Mouse (Mus musculus) lung, embryonic 14.5 days (tissue): ENCODE results near the gene Cnksr1. TPM values are rescaled to one million over a fixed set of nuclear protein-coding genes. Genes with fewer than 3 reads are reported as not detected.
A peak's percentile ranks its signal among the peaks of the same experiment; 100 is the strongest.

Source experiments
- ATAC-seq: fragments of 200-750 bp; cut with Nextera tagmentation; 2 replicates; pipeline ENCODE4 v1.8.0; 2017; ENCODE audit warnings: mild to moderate bottlenecking, moderate TSS enrichment, moderate library complexity; ENCODE audit not compliant: insufficient read depth
- DNase-seq: peaks from one replicate; pipeline ENCODE4 v3.0.0-alpha.2; 2015
- H3K27ac ChIP-seq: fragments of 300-500 bp; sonication (generic); 2 replicates; pipeline ENCODE4 v1.5.1; 2014; ENCODE audit warnings: low read depth, mild to moderate bottlenecking, moderate library complexity
- H3K27me3 ChIP-seq: fragments of 300-500 bp; sonication (generic); 2 replicates; pipeline ENCODE4 v1.6.1; 2014; ENCODE audit warnings: low read length, control low read depth; ENCODE audit not compliant: insufficient read depth
- H3K36me3 ChIP-seq: fragments of 300-500 bp; sonication (generic); 2 replicates; pipeline ENCODE4 v1.6.1; 2014; ENCODE audit warnings: control low read depth; ENCODE audit not compliant: insufficient read depth
- H3K4me1 ChIP-seq: fragments of 300-500 bp; sonication (generic); 2 replicates; pipeline ENCODE4 v1.6.1; 2014; ENCODE audit warnings: antibody characterized with exemption, control low read depth; ENCODE audit not compliant: insufficient read depth
- H3K4me2 ChIP-seq: fragments of 300-500 bp; sonication (generic); 2 replicates; pipeline ENCODE4 v1.6.1; 2014; ENCODE audit warnings: mild to moderate bottlenecking
- H3K4me3 ChIP-seq: fragments of 300-500 bp; sonication (generic); 2 replicates; pipeline ENCODE4 v1.5.1; 2014; ENCODE audit warnings: low read depth, low read length
- H3K9ac ChIP-seq: fragments of 300-500 bp; sonication (generic); 2 replicates; pipeline ENCODE4 v1.6.1; 2014
- H3K9me3 ChIP-seq: fragments of 300-500 bp; sonication (generic); 2 replicates; pipeline ENCODE4 v1.6.1; 2016; ENCODE audit warnings: low read depth, low read length, control low read depth
- CTCF ChIP-seq: IDR thresholded peaks from 2 replicates; pipeline ENCODE4 v1.5.1; 2016; ENCODE audit warnings: antibody characterized with exemption, low read depth
- WGBS: fragments of 180-500 bp; shearing (Covaris S2); extraction: QIAGEN DNeasy Blood & Tissue Kit; methylation state at CpG from one replicate; pipeline ENCODE4 v1.1.7; 2014; 5-methylcytosine and 5-hydroxymethylcytosine counted together
- polyA plus RNA-seq: library from polyadenylated mRNA; unstranded; fragments of >200 nt; fragmentation: Nextera tagmentation; extraction: Ambion mirVana; gene quantifications from 2 replicates; pipeline ENCODE4 v1.2.1, GENCODE M21; 2014

Cnksr1 gene
- polyA plus RNA-seq, 1 experiment from 2014 or later = 6.2 TPM

DNA sequence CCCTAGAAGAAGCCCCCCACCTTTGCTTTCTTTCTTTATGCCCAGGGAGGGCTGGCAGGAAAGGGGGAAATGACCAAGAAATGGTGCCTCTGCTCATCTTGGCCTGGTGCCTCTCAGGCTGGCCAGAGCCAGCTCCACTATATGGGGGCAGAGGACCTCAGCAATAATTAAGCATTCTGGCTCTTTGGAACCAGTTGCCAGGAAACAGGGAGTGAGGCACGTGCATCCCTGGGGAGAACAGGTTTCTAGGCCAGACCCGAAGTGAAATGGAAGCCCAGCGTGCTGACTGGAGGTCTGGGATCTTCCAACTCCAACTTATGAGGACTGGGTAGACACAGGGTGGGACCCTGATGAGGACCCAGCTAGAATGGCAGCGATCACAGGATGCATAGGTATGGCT is 8.1 kb upstream of the Cnksr1 start:
- no peak overlapping the region for H3K4me2 ChIP-seq
- no peaks in the 10 kb centered on the region for H3K9me3 ChIP-seq
- WGBS = 45% methylated on average over 4 of the region's 4 CpGs
- no peak for ATAC-seq
- H3K4me3 ChIP-seq = no peak overlapping the region
- H3K36me3 ChIP-seq = no peaks in the 10 kb centered on the region
- H3K4me1 ChIP-seq = peaks cover 14% of the 10 kb centered on the region
- DNase-seq = no peak
- H3K9ac ChIP-seq = no peak overlapping the region
- no peak overlapping the region for H3K27ac ChIP-seq
- no peak for TF ChIP-seq CTCF
- H3K27me3 ChIP-seq = peaks cover 36% of the 10 kb centered on the region

DNA sequence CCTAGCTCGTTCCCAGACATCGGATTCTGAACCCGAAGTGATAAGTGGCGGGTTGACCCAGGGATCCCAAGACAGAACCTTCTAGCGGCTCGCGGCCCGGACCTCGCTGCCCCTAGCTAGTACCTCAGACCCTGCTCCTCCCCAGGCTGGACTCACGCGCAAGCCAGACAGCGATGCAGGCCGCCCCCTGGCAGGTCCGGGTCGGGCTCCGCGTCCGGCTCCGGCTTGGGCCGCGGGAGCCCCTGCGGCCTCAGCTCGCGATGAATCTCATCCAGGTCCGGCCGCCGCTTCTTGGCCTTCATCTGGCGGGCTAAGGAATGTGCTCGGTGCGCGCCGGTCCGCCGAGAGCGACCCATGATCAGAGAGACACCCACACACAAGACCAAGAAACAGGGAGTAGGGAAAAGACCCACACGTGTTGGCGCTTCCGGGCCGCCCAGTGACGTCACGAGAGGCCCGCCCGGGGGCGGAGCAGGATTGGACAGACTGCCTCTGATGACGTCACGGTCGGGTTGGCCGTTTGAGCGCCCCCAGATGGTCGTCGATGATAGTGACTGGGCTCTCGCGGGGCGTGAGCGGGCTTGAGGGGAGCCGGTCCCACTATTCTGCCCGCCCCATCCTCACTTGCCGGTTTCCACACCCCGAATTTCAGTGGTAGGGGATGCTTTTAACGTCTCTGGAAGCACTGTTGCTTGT is 7.1 kb upstream of the Cnksr1 start, which contains the start of gene Zfp593:
Gene Zfp593 (minus strand): TSS at position 445 of the 696 bp plus-strand sequence.
- DNase-seq (peak; percentile 97), ATAC-seq (peak; percentile 81)
- peaks cover 27% of the 10 kb centered on the region for H3K27me3 ChIP-seq
- WGBS = under 1% methylated on average over 60 of the region's 60 CpGs
- peaks cover 7% of the 10 kb centered on the region for H3K4me1 ChIP-seq
- peak within 1 kb of the TSS; percentile 93 for H3K4me2 ChIP-seq
- TF ChIP-seq CTCF = peak; percentile 85
- H3K9ac ChIP-seq = peak within 1 kb of the TSS; percentile 85
- H3K27ac ChIP-seq = no peak within 1 kb of the TSS
- H3K36me3 ChIP-seq = no peaks in the 10 kb centered on the region
- H3K4me3 ChIP-seq = peak within 1 kb of the TSS; percentile 84
- no peaks in the 10 kb centered on the region for H3K9me3 ChIP-seq

DNA sequence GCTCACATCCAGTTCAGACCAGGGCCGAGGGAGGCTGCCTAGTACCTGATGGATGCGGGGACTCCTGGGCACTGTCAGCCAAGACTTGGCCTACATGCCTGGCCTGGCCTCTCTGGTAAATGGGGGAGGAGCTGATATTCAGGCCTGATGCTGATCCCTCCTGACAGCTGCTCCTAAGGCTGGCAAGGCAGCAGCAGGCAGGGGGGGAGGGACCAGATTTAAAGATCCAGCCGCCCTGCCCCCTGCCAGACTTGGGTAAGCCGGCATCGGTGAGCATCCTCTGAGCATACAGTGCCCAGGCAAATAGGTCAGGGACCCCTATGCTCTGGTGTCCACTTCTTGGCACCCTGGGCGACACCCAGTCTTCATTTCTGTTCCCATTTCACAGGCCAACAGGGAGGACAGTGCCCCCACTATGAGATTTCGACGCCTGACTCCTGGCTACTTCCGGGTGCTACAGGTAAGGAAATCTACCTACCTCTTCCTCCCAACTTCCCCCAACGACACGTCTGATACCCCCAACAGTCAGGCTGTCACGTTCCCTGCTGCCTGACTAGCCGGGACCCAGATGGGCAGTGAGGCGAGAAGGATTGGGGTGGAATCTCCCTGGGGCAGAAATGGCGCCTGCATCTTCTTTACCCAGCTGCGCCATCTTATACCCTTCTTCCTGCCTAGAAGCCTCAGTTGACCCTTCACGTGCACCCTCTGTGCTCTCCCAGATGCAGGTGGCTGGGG is 5.5 kb upstream of the Cnksr1 start, which contains the start of gene E130218I03Rik:
Gene E130218I03Rik (plus strand): TSS at position 147 of the 735 bp plus-strand sequence.
- H3K27ac ChIP-seq = no peak within 1 kb of the TSS
- TF ChIP-seq CTCF = no peak
- H3K9ac ChIP-seq = no peak within 1 kb of the TSS
- H3K27me3 ChIP-seq = peaks cover 14% of the 10 kb centered on the region
- peak within 1 kb of the TSS; percentile 93 for H3K4me2 ChIP-seq
- no peak for ATAC-seq
- H3K4me1 ChIP-seq = peaks cover 7% of the 10 kb centered on the region
- H3K4me3 ChIP-seq = peak within 1 kb of the TSS; percentile 84
- H3K9me3 ChIP-seq = no peaks in the 10 kb centered on the region
- no peak for DNase-seq
- WGBS = 89% methylated on average over 17 of the region's 17 CpGs
- H3K36me3 ChIP-seq = no peaks in the 10 kb centered on the region

DNA sequence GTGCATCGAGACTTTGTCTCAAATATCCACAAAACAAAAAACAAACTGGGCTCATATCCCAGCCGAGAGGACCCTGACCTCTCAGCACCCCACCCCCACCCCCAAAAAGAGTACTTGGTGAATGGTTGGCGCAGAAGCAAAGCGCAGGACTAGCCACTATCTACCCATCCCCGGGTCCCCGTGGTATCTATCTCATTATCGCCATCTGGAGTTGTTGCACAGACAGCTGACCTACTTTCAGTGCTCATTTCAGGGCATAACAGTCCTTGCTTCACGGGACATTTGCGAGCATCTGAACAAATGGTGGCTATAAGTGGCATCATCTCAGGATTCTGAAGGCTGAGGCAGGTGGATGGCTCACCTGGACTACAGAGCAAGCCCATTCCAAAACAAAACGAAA is 487 bp upstream of the Cnksr1 start:
- ATAC-seq (no peak; the same call in 1 of the 2 replicates), DNase-seq (no peak)
- peak overlapping the region; percentile 39 for H3K4me3 ChIP-seq
- no peak for TF ChIP-seq CTCF
- H3K9ac ChIP-seq = no peak overlapping the region
- no peak overlapping the region for H3K27ac ChIP-seq
- no peaks in the 10 kb centered on the region for H3K9me3 ChIP-seq
- no peaks in the 10 kb centered on the region for H3K4me1 ChIP-seq
- H3K4me2 ChIP-seq = peak overlapping the region; percentile 56
- H3K36me3 ChIP-seq = no peaks in the 10 kb centered on the region
- no peaks in the 10 kb centered on the region; the same call in 1 of the 2 replicates for H3K27me3 ChIP-seq
- WGBS = 10% methylated on average over 10 of the region's 10 CpGs

DNA sequence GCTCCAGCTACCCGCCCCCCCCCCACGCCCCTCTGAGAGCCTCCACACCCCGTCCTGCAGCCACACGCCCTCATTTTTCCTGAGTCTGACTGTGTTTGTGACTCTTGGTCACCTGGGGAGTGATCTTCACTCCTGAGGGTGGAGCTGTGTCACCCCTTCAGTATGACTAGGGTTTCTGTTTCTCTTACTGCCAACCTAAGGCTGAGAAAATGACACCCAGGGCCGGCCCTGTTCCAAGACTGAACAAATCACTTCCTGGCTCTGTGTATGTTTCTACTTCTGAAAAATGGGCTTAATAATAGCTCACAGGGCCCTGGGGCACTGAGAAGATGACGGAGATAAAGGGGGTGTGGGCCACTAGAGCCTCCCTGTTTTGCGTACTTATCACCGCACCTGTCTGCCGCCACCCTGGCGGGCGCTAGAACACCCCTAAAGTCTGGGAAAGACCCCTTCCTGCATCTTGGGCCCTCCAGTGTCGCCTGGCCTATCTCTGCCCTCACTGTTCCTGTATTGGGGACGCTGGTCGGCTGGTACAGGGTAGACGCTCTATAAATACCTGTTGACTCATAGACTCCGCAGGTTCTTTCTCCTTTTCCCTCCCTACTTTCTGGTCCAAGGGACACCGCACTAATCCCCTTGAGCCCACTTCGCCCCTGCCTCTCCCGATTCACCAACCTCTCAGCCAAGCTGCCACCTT is 469 bp downstream of the Cnksr1 start:
- no peak for DNase-seq
- no peaks in the 10 kb centered on the region for H3K4me1 ChIP-seq
- TF ChIP-seq CTCF = no peak
- H3K9ac ChIP-seq = peak overlapping the region; percentile 43
- ATAC-seq = peak; percentile 50; the same call in 1 of the 2 replicates
- H3K9me3 ChIP-seq = no peaks in the 10 kb centered on the region
- H3K27ac ChIP-seq = peak overlapping the region; percentile 46; the same call in 1 of the 2 replicates
- 11% methylated on average over 19 of the region's 19 CpGs for WGBS
- peak overlapping the region; percentile 56 for H3K4me2 ChIP-seq
- peak overlapping the region; percentile 39 for H3K4me3 ChIP-seq
- no peaks in the 10 kb centered on the region for H3K36me3 ChIP-seq
- H3K27me3 ChIP-seq = no peaks in the 10 kb centered on the region; the same call in 1 of the 2 replicates

DNA sequence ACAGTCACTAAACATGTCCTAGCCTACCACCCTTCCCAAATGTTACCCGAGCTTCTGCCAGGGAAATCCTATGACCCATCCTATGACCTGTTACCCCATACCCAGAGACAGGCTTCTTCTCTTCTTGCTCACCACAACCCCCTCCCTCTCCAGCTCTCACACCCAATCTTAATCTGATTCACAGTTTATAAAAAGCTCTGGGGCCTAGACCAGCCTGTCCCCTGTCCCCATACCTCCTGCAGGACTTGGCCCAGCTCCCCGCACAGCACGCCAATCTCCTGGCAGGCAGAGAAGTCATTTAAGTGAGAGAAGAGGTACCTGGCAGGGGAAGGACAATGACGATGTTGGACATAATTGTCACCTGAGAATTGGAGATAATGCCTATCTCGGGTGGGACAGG is 3.3 kb downstream of the Cnksr1 start:
- DNase-seq (no peak), ATAC-seq (no peak)
- H3K27ac ChIP-seq = no peak overlapping the region
- H3K27me3 ChIP-seq = no peaks in the 10 kb centered on the region; the same call in 1 of the 2 replicates
- 73% methylated on average over 5 of the region's 5 CpGs for WGBS
- no peak for TF ChIP-seq CTCF
- H3K9me3 ChIP-seq = no peaks in the 10 kb centered on the region
- 0 out of 2 replicates have a peak, but pooled peaks cover 3% of the 10 kb centered on the region for H3K36me3 ChIP-seq
- H3K4me2 ChIP-seq = no peak overlapping the region
- H3K9ac ChIP-seq = no peak overlapping the region
- H3K4me1 ChIP-seq = no peaks in the 10 kb centered on the region
- H3K4me3 ChIP-seq = no peak overlapping the region
